Mouse (Mus musculus) left cerebral cortex, adult 9 months (tissue): ENCODE measurements around the gene Ube2l3.
"Not testable (repeated sequence)": the region's sequence is repeated elsewhere in the genome, so short reads cannot be mapped to it uniquely, and the experiment has no call there.

ENCODE experiments used
- DNase-seq, 2 experiments: peaks; one replicate each; pipeline ENCODE4 v3.0.0; 2022; ENCODE audit warnings: low spot score in 2 of 2

Ube2l3 gene

GRCm38 (mm10) chr16:17202549-17202948, at the start of gene Ube2l3:
Ube2l3 (minus strand) TSS chr16:17202649.
- DNase-seq: no peak

DNA sequence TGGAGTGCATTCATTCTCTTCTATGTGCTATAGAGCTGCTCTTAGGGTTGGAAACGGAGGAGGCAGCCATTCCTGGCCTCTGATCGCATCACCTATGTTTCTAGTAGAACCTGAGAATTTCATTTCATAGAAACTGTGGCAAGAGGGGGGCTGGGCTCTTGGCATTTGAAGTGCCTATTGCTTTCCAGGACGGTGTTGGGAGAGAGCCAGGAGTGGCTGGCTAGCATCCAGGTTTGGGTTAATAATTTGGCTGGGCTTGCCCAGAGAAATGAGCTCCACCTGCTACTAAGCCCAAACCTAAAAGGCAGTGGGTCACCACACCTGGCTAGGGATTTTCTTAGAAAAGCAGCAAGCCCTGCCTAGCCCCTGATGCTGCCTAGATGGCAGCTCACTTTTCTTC, 49.1 kb upstream of the Ube2l3 start:
- DNase-seq: peak in 1 of 2 experiments; percentile 26

DNA sequence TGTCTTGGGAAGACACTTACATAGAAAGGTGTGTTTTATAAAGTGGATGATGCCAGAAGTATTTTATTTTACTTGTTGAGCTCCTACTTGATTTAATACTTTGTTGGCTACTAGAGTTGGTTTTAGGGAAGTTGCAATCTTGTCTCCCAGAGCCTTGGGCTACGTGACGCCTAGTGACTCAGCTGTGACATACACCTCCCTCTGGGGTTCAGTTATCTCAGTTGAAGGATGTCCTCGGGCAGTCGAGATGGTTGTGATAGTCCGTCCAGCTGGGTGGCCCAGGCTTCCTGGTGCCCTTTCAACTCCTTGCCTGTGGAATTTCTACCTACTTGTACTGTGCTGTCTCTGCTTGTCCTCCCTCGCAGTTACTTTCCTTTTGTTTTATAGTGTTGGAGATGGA, 46.7 kb upstream of the Ube2l3 start:
- no peak for DNase-seq

- no peak for DNase-seq
Observed at GRCm38 (mm10) chr16:17247727-17248126, 45.3 kb upstream of the Ube2l3 start.

DNA sequence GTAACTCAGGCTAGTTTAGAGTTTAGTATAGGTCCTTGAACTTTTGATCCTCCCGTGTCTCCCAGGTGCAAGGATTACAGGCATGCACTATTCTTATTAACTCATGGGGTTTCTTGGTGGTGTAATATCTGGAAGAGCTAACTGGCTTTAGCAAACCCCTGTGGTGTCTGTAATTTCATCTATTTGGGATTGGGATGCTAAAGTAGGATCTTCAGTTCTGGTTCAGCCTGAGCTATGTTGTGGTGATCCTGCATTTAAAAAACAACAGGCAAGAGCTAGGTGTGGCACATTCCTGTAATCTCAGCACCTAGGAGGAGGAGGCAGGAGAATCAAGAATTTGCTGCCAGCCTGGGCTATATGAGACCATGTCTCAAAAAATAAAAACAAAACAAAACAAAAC, 42.5 kb upstream of the Ube2l3 start:
- no peak for DNase-seq

DNA sequence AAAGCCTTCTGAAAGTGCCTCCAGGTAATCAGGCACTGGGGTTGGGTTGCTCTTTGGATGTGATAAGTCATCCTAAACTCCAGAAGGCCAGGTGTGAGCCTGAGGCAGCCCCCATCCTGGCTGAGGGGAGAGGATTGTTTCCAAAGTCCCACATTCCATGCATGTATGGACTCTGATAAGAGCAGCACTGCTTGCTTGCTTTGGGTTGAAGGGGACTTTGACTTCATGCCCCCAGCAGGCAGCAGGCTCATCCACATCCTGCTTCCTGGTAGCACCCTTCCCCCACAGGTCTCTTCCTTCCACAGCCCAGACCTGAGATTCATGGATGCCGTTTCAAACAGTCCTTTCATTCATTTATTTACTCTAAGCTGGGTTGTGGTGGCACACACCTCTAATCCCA, 41.3 kb upstream of the Ube2l3 start:
- no peak for DNase-seq

GRCm38 (mm10) chr16:17239409-17239808, 37.0 kb upstream of the Ube2l3 start:
- DNase-seq: no peak

DNA sequence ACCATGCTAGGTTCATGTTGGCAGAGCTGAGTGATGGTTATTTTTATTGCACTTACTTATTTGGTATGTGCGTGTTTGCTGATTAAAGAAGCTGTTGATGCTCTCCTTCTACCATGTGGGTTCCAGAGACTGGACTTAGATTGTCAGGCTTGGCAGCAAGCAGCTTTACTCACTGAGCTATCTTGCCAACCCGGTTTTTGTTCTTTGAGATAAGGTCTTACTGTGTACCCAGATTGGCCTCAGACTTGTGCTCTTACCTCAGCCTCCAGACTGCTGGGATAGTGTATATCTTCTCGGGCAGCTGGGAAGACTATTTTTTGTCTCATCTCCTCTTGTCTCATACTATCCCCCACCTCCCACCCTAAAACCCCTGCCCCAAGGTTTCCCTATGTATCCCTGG, 35.2 kb upstream of the Ube2l3 start:
- no peak for DNase-seq

DNA sequence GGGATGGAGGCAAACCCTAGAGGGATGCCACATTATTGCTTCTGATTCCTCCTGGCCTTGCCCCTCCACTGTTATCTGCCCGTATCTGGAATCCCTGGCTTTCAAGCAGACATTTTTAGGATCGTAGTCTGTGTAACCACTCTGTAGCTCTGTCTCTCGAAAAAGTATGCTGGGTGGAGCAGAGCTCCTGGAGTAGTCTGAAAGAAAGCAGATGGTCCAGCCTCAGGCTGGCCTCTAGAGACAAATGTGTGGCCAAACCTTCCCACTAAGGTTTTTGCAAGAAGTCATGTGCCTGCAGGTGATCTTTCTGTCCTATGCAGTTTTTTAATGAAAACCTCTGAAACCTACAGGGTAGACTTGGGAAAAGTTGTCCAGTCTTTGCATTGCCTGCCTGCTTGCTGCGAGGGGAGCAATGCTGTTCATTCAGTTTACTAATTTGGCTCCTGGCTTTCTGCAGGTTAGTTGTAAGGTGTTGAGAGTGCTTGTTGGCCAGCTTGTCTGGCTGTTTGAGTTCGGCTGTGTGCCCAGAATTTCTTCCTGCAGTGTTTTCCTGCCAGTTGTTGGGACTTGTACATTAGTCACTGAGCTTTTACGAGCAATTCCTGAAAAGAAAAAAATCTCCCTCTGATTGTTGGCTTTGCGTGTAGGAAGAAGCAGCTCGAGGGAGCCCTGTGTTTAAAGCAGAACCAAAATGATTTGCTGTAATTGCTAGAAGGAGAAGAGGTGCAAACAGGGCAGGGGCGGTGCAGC, 32.6 kb upstream of the Ube2l3 start:
- peak in 1 of 2 experiments; percentile 75 for DNase-seq

GRCm38 (mm10) chr16:17234499-17234895, 32.0 kb upstream of the Ube2l3 start:
- DNase-seq: peak in 1 of 2 experiments; percentile 45

DNA sequence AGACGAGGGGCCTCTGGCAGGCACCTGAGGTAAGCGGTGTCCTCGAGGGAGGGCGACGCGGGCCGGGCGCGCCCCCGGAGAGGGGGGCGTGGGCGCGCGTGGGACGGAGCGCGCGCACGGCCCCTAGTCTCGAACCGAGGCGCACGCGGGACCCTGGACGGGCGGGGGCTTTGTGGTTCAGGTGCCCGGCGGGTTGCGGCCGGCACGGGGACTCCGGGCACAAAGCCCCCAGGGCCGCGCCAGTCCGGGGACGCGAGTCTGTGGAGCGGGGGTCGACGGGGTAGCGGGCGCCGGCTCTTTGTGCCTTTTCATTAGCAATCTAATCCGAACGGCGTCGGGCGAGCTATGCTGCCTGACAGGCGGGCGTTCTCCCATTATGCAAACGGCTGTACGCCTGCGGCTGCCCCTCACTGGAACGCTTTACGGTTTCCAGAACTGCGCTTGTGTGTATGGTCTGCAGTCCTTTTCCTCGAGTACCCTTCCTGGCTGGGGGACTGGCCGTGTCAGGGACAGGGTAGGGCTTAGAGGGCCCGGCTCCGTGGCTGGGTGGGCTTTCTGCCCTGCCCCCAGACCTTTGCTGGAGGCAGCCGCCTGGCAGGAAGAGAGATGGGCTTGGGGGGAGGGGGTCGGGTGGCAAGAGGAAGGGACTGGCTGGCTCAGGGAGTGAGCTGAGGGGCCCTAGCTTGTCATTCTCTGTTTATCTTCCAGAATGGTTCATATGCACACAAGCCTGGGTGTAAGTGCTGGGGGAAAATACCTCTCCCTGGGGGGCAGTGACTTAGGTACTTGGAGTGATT, 31.5 kb upstream of the Ube2l3 start:
- DNase-seq: peak in 1 of 2 experiments; percentile 38

- peak; percentile 83 to 90 for DNase-seq
Observed at GRCm38 (mm10) chr16:17232794-17233701, 30.6 kb upstream of the Ube2l3 start, which contains the start of gene Hic2. Hic2 (plus strand) TSS chr16:17233572.

GRCm38 (mm10) chr16:17231523-17231922, 29.1 kb upstream of the Ube2l3 start:
- not testable (repeated sequence) for DNase-seq

DNA sequence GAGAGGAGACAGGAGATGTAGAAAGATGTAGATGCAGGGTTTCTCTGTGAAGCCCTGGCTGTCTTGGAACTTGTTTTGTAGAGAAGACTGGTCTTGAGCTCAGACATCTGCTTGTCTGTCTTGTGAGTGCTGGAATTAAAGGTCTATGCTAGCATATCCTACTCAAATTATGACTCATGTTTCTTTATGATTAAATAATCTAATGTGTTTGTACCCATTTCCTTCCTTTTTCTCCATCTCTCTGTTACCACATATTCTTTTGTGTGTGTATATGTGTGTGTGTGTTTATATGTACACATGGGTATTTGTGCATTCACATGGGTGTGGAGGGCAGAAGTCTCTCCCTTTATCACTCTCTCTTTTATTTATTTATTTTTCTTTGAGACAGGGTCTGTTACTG, 24.0 kb upstream of the Ube2l3 start:
- no peak for DNase-seq

DNA sequence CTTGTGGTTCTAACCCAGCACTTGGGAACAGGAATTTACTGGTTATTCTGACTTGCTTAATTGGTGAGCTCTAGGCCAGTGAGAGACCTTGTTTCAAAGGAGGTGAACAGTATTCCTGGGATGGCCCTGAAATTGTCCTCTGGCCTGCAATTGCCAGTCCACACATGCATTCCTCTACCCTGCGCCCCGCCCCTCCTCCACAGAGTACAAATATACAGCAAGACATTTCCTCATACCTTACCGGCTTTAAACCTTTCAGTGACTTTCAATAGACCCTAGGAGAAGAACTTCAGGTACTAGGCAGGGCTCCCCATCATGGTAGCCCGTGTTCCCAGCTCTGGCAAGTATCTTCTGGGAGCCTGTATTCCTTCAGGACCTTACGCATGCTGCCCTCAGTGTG, 23.1 kb upstream of the Ube2l3 start:
- no peak for DNase-seq

DNA sequence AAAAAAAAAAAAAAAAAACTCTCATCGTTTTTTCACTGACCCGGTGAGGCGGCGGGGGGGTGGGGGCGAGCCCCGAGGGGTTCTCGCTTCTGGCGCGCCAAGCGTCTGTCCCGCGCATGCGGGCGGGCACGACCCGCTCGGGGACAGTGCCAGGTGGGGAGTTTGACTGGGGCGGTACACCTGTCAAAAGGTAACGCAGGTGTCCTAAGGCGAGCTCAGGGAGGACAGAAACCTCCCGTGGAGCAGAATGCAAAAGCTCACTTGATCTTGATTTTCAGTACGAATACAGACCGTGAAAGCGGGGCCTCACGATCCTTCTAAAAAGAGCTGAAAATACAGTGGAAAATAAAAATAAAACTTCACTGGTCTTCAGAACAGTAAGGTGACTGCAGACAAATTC, 19.7 kb upstream of the Ube2l3 start:
- DNase-seq: peak; percentile 65 to 90

DNA sequence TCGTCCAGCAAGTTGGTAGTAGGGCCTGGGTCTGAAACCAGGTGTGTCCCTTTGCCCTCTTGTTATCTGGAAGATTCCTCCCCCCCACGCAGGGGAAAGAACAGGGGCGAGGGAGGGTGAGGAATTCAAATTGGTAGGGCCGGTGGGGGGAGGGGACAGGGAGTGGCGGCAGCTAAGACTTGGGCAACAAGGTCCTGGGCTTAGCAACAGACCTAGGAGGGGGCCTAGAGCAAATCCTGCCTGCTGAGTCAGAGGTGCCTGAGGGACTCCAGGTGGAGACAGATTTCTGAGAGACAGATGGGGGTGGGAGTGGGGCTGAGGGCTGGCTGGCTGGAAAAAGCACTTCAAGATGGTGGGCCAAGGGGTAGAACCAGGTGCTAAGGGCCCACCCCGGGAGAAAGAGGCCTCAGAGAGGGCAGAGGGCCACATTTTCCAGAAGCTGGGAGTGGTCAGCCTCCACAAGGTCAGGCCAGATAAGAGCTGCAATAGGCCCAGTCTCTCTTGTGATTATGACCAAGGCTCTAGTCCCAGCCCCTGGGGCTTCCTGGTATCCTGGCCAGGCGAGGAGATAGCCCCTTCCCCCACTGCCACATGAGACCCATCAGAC, 17.8 kb upstream of the Ube2l3 start:
- DNase-seq: no peak

DNA sequence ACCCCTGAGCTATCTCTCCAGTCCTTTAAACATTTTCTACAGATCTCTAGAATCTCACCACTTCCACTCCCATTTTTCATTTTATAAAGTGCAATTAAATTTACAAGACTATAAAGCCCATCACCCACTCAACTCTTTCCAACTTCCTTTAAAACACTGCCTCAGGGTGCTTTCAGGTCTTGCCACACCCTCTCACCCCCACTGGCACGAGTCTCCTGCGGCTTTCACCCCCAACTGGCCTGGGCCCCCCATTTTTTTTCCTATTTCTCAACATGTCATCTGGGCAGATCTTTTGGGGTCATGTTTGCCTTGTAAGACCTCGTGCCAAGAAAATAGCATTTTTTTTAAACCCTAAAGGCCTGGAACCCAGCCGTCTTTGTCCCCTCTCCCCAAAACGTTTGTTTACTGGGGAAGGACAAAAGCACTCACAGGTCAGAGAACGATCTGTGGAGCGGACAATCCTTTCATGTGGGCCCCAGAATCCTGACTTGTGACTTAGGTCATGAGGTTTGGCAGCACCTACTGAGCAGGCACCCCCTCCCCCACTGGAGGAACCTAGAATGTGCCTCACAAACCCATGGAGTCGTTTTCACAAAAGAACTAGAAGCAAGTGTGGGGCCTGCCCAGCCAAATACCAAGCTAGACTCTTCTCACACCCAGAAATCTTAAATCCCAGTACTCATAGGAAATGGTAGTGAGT, 14.6 kb upstream of the Ube2l3 start:
- DNase-seq: no peak

- DNase-seq: peak; percentile 58 to 88
Observed at GRCm38 (mm10) chr16:17209981-17210838, 7.8 kb upstream of the Ube2l3 start.

DNA sequence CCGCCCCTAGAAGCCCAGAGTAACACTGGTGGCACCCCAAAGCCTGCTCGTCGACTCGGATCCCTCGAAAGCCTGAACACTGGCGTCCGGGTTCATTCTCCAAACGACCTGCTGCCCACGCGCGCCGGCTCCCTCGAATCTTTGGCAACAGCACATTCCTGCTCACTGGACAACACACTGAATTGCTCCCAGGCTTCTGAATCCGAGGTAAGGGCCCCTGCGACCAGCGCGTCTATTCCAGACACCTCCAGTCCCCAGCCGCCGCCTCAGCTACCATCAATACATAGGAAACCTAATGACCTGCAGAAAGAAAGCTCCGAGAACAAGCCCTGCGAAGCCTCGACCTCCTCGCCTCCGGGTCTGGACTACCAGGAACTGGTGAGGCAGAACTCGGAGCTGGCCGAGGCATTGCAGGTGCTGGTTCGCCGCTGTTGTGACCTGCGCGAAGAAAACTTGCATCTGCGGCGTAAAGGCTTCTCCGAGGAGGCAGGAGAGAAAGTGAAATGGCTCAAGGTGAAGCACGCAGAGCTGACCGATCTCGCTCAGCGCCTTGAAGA, 7.0 kb upstream of the Ube2l3 start:
- DNase-seq: no peak
